Mouse (Mus musculus): ENCODE measurements around the gene Ppox. TPM values are rescaled to one million over a fixed set of nuclear protein-coding genes. Genes with fewer than 3 reads are reported as not detected.
"Not testable (repeated sequence)": the region's sequence is repeated elsewhere in the genome, so short reads cannot be mapped to it uniquely, and the experiment has no call there.

Gene Ppox
- total RNA-seq, 2 experiments from 2014 or later, result 31.2 to 42.1 TPM

GRCm38 (mm10) chr1:171256095-171256818 is 24.7 kb downstream of the Ppox start:
- H3K4me3 ChIP-seq, result no peak overlapping the region
- no peak for DNase-seq (ENCODE audit: low spot score in 2 of 2)
- TF ChIP-seq CTCF (conservative IDR thresholded peaks at IDR 0.05), result peak; percentile 26
- no peak overlapping the region for H3K27ac ChIP-seq

DNA sequence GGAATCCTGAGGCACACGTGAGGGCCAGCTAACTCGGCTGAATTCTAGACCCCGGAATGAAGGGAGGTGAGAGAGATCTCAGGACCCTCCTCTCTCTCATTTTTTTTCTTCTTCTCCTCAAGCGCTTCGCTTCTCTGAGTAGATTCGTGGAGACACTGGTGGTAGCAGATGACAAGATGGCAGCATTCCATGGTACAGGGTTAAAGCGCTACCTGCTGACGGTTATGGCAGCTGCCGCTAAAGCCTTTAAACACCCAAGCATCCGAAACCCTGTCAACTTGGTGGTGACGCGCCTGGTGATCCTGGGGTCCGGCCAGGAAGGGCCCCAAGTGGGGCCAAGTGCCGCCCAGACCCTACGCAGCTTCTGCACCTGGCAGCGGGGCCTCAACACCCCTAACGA is 28.6 kb downstream of the Ppox start:
- no peak for TF ChIP-seq CTCF (conservative IDR thresholded peaks at IDR 0.05)
- H3K27ac ChIP-seq, result peak overlapping the region; percentile 66
- peak overlapping the region; percentile 24; the same call in 1 of the 2 replicates for H3K4me3 ChIP-seq
- DNase-seq (ENCODE audit: low spot score in 2 of 2), result no peak

- H3K4me3 ChIP-seq, result peak overlapping the region; percentile 47
- no peak for TF ChIP-seq CTCF (conservative IDR thresholded peaks at IDR 0.05)
- DNase-seq (ENCODE audit: low spot score in 2 of 2), result no peak
- H3K27ac ChIP-seq, result peak overlapping the region; percentile 66
These were observed 29.2 kb downstream of the Ppox start for GRCm38 (mm10) chr1:171251594-171252324.

DNA sequence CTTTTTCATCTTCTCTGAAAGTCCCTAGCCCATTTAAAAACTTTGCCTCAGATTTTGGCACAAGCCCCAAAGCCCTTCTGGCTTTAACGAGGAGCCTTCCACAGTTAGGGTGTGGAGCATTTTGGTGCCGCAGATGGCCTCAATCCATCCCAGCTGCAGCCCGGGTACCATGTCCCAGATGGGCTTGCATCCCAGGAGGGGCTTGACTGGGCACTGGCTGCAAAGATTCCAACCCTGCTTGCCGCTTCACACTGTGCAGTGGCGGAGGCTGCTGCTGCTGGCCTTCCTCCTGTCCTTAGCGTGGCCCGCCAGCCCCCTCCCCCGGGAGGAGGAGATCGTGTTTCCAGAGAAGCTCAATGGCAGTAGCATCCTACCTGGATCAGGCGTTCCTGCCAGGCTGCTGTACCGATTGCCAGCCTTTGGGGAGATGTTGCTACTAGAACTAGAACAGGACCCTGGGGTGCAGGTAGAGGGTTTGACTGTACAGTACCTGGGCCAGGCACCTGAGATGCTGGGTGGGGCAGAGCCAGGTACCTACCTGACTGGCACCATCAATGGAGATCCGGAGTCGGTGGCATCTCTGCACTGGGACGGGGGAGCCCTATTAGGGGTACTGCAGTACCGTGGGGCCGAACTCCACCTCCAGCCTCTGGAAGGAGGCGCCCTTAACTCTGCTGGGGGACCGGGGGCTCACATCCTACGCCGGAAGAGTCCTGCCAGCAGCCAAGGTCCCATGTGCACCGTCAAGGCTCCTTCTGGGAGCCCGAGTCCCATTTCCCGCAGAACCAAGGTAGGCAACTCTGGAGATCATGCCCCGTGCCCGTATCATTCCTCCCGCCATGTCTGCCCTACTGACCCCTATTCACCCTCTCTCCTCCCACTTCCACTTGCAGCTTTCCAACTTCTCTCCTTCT is 30.0 kb downstream of the Ppox start, which contains the start of gene Ndufs2:
Ndufs2 (minus strand) TSS at position 709 of the 914 bp plus-strand sequence.
- no peak for TF ChIP-seq CTCF (conservative IDR thresholded peaks at IDR 0.05)
- Histone ChIP-seq H3K4me3 (peak within 1 kb of the TSS; percentile 47), H3K27ac (peak within 1 kb of the TSS; percentile 66)
- no peak for DNase-seq (ENCODE audit: low spot score in 2 of 2)

- H3K27ac ChIP-seq, result peak within 1 kb of the TSS; percentile 66
- H3K4me3 ChIP-seq, result peak within 1 kb of the TSS; percentile 47
- peak; percentile 41 to 58 for DNase-seq (ENCODE audit: low spot score in 2 of 2)
- no peak for TF ChIP-seq CTCF (conservative IDR thresholded peaks at IDR 0.05)
These were observed 30.9 kb downstream of the Ppox start, which contains the start of gene Adamts4 for GRCm38 (mm10) chr1:171249913-171250600. TSS of gene Adamts4 (plus strand) at chr1:171250421.

- no peak for TF ChIP-seq CTCF (conservative IDR thresholded peaks at IDR 0.05)
- DNase-seq (ENCODE audit: low spot score in 2 of 2), result no peak
- H3K27ac ChIP-seq, result peak overlapping the region; percentile 89
- no peak overlapping the region; the same call in 1 of the 2 replicates for H3K4me3 ChIP-seq
These were observed 32.4 kb downstream of the Ppox start for GRCm38 (mm10) chr1:171248386-171249226.

- DNase-seq (ENCODE audit: low spot score in 2 of 2), result no peak
- Histone ChIP-seq H3K27ac (peak overlapping the region; percentile 89), H3K4me3 (peak overlapping the region; percentile 68)
- TF ChIP-seq CTCF (conservative IDR thresholded peaks at IDR 0.05), result no peak
These were observed 33.1 kb downstream of the Ppox start for GRCm38 (mm10) chr1:171247916-171248315.

- Histone ChIP-seq H3K4me3 (peak overlapping the region; percentile 68), H3K27ac (peak overlapping the region; percentile 89)
- no peak for DNase-seq (ENCODE audit: low spot score in 2 of 2)
- no peak for TF ChIP-seq CTCF (conservative IDR thresholded peaks at IDR 0.05)
These were observed 33.5 kb downstream of the Ppox start for GRCm38 (mm10) chr1:171247453-171247841.

DNA sequence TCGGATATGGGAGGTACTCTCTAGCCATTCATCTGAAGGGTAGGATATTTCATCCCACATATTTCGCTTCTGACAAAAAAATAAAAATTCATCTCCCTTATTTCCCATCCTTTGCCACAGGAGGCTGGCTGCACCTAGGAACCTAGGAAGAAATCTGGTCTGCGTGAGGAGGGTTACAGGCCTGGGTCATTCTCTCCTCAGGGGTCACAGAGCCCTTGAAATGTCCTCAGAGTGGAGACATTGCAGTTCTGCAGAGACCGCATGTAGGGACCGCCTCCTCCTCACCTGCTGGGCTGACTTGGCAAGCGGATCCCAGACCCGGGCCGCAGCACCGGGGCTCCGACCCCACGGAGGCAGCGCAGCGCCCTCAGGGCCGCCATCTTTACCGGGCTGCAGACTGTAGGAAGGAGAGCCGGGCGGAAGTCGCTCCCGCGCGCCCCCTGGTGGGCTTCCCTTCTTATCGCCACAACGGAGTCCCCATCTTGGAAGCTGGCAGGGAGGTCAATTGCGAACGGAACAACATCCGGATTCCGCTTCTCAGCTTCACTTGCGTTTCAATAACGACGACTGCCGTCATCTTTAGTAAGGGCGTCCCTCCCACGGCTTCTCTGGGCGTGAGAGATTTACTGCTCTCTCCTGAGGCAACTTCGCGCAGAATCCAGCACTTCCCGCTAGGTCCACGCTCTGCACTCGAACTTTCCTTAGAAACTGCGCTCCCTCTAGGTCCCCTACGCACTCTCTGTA is 34.1 kb downstream of the Ppox start:
- peak; percentile 97 for TF ChIP-seq CTCF (conservative IDR thresholded peaks at IDR 0.05)
- peak overlapping the region; percentile 95 for H3K27ac ChIP-seq
- peak; percentile 99 for DNase-seq (ENCODE audit: low spot score in 2 of 2)
- peak overlapping the region; percentile 68 for H3K4me3 ChIP-seq

DNA sequence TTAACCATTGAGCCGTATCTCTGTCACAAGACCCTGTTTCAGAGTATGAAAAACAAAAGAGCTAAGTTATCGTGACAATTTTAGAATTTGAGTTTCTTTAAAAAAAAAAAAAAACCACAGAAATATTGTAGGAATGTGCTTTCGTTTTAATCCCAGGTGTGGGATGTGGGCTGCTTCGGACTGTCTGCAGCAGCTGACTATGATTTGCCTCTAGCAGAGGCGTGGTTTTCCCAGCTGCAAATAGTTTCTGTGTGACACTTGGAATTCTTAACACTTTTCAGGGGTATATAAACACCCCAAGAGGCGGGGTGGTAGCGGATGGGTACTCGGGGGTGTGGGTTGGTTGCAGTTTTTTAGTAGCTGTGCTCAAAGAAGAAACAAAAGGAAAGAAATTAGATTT is 35.6 kb downstream of the Ppox start:
- no peak for DNase-seq (ENCODE audit: low spot score in 2 of 2)
- no peak overlapping the region for H3K4me3 ChIP-seq
- no peak for TF ChIP-seq CTCF (conservative IDR thresholded peaks at IDR 0.05)
- H3K27ac ChIP-seq, result no peak overlapping the region

GRCm38 (mm10) chr1:171241952-171242351 is 39.0 kb downstream of the Ppox start:
- H3K27ac ChIP-seq; H3K4me3 ChIP-seq; DNase-seq (ENCODE audit: low spot score in 2 of 2): not testable (repeated sequence)
- TF ChIP-seq CTCF (conservative IDR thresholded peaks at IDR 0.05), result peak; percentile 16; the same call in 1 of the 2 replicates

Measured in layer of hippocampus, adult 2 months (tissue).